Mouse (Mus musculus) effector memory CD4-positive, alpha-beta T cell, adult 7 months (primary cell): ENCODE data around the gene Olfm4. TPM values are rescaled to one million over a fixed set of nuclear protein-coding genes. Genes with fewer than 3 reads are reported as not detected.

ENCODE experiments used
- polyA plus RNA-seq: library from polyadenylated mRNA; unstranded; fragments of 100-300 nt; shearing (Covaris generic); gene quantifications from one replicate; pipeline ENCODE4 v1.2.1, GENCODE M21; 2017

Gene Olfm4
- not detected for polyA plus RNA-seq

DNA sequence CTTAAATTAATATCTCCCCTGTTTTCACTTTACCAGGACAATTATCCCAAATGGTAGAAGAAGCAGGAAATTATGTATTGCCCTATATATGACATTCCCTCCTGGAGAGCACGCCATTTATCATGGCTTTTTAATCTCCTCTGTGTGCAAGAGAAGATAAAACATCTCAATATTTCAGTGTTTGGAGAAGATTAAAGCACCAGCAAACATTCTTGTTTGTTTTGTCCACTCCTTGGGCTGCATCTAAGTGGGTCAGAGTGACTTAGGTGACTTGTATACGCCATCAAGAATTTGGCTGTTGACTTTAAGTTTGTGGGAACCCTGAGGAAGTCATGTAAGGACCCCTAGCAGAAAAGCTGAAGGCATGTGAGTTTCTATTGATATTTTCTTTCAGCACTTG is at the start of gene Olfm4:
Olfm4 (plus strand) TSS at position 301 of the 400 bp plus-strand sequence.

Other genes with a start within 250 kb of the Olfm4 start
- 0.16 TPM for gene Pcdh8, start 212.8 kb upstream of the Olfm4 start, polyA plus RNA-seq